Mouse (Mus musculus): ENCODE measurements around the gene Esx1. TPM values are rescaled to one million over a fixed set of nuclear protein-coding genes. Genes with fewer than 3 reads are reported as not detected.
A peak's percentile ranks its signal among the peaks of the same experiment; 100 is the strongest.

The Esx1 gene
- polyA plus RNA-seq, 1 experiment from 2014 or later = not detected

DNA sequence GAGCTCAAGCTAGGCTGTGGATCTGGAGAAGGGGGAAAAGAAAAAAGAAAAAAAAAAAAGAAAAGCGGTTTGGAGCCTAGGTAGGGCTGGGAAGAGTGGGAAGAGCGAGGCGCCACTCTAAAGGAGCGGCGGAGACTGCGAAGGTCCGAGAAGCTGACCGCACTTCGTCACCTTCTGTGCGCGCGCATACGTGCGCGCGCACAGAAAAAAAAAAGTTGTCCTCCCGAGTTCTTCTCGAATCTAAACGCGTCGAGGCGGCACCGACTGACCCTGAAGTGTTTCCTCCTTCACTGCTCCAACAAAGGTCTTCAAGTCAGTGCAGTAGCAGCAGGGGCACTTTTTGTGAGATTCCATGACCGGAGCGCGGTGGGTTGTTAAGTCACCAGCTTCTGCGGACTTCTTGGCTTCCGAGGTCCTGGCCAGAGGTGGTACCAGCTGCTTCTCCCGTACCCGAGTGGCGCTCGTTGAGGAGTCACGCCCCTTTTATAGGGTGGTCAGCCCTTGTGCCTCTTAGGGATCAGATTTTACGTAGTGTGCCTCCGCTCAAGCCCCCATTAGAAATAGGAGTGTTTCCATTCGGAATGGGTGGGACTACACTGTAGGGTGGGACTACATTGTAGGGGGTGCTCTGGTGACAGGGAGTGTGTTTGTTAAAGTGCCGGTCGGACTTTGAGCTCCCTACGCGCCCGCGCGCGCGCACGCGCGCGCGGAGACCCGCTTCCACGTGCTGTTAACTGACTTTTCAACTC, 2.0 kb downstream of the Esx1 start:
- H3K4me2 ChIP-seq (replicated peaks) = peak overlapping the region; percentile 35
- peaks cover 66% of the 10 kb centered on the region for H3K27me3 ChIP-seq
- ATAC-seq (ENCODE audit: insufficient number of reproducible peaks, low FRiP score, low TSS enrichment, low read depth) = no peak
- WGBS = 19% methylated on average over 52 of the region's 52 CpGs
- H3K4me1 ChIP-seq = 0 out of 2 replicates have a peak, but pooled peaks cover 9% of the 10 kb centered on the region
- H3K9ac ChIP-seq = no peak overlapping the region
- peak overlapping the region; percentile 21 for H3K4me3 ChIP-seq (replicated peaks)
- H3K36me3 ChIP-seq = no peaks in the 10 kb centered on the region
- no peaks in the 10 kb centered on the region for H3K9me3 ChIP-seq (replicated peaks)
- no peak overlapping the region for H3K27ac ChIP-seq (replicated peaks)

DNA sequence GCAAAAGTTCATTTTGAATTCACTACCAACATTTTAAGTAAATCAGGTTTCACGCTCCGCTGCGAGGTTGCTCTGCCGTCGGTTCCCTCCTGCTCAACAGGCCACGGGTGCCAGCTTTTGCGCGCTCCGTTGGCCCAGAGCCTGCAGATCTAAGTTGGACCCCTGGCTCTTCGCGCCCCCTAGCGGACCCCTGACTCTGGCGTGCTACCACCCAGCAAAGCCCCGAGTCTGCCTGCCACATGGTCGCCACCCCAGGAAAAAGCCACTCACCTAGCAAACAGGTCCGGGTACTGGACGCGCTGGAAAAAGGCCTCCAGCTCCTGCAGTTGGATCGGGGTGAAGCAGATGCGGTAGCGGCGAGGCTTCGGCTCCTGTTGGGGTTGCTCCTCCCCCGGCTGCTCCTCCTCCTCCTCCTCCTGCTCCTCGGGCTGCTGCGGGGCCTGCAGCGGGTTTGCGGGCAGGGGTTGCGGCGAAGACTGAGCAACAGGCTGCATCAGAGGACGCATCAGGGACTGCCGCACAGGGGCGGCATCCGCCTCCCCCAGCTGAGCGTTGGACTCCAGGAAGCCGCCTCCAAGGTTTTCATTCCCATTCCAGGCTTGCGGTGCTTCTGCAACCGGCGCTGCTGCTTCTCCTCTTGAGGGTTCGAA, 3.7 kb downstream of the Esx1 start:
- WGBS = 15% methylated on average over 40 of the region's 40 CpGs
- H3K4me2 ChIP-seq (replicated peaks) = peak overlapping the region; percentile 35; the same call in 1 of the 2 replicates
- H3K27ac ChIP-seq (replicated peaks) = no peak overlapping the region
- H3K9ac ChIP-seq = no peak overlapping the region
- 0 out of 2 replicates have a peak, but pooled peaks cover 9% of the 10 kb centered on the region for H3K4me1 ChIP-seq
- no peaks in the 10 kb centered on the region for H3K9me3 ChIP-seq (replicated peaks)
- ATAC-seq (ENCODE audit: insufficient number of reproducible peaks, low FRiP score, low TSS enrichment, low read depth) = no peak
- peaks cover 71% of the 10 kb centered on the region for H3K27me3 ChIP-seq
- peak overlapping the region; percentile 22 for H3K4me3 ChIP-seq (replicated peaks)
- no peaks in the 10 kb centered on the region for H3K36me3 ChIP-seq

DNA sequence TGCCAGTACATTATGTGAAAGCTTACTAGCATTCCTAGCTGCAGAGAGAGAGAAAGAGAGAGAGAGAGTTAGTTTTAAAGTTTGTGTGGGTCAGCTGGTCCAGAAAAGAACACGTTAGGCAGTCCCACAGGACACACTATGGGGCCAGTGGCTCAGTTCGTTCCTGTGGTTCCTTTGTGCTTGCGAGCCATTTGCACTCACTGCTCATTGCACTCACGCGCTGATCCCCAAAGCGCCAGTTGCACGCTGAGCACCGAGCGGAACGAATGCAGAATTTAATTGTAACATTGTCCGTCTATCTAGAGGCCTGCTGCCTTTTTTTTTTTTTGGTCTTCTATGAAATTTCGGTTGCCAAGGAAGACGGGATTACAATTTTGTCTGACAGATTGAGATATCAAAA, 15.4 kb downstream of the Esx1 start:
- Histone ChIP-seq H3K27ac (replicated peaks) (no peak overlapping the region), H3K36me3 (no peaks in the 10 kb centered on the region), H3K4me1 (no peaks in the 10 kb centered on the region), H3K4me2 (replicated peaks) (no peak overlapping the region), H3K9me3 (replicated peaks) (no peaks in the 10 kb centered on the region), H3K4me3 (replicated peaks) (no peak overlapping the region), H3K27me3 (peaks cover 48% of the 10 kb centered on the region), H3K9ac (no peak overlapping the region)
- ATAC-seq (ENCODE audit: insufficient number of reproducible peaks, low FRiP score, low TSS enrichment, low read depth) = no peak
- WGBS = 5% methylated on average over 13 of the region's 13 CpGs

DNA sequence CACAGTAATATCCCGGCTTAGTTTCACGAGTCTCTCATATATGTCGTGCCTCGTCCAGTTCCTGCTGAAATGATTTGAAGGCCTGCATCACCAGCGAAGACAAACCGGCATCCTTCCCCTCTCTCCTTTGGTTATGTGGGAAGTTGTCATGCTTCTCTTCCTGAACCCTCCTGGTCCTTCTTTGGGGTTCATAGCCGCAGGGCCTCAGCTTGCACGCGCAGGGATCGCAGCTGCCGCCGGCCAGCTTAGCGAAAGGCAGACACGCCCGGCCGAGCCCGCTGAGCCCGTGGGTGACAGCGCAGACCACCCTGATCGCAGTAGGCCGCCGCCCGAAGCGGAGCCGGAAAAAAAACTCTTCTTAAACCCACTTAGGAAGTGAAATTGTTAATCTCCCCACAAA, 17.4 kb downstream of the Esx1 start:
- Histone ChIP-seq H3K4me2 (replicated peaks) (no peak overlapping the region), H3K36me3 (no peaks in the 10 kb centered on the region), H3K9me3 (replicated peaks) (no peaks in the 10 kb centered on the region), H3K27me3 (peaks cover 54% of the 10 kb centered on the region), H3K4me3 (replicated peaks) (no peak overlapping the region), H3K4me1 (no peaks in the 10 kb centered on the region), H3K9ac (no peak overlapping the region), H3K27ac (replicated peaks) (no peak overlapping the region)
- ATAC-seq (ENCODE audit: insufficient number of reproducible peaks, low FRiP score, low TSS enrichment, low read depth) = no peak
- WGBS = 17% methylated on average over 25 of the region's 25 CpGs

Other genes with a start within 250 kb of the Esx1 start
- gene H2bfm, start 194.8 kb downstream of the Esx1 start, polyA plus RNA-seq (2015; fragmentation: Nextera tagmentation; extraction: Ambion mirVana) = not detected in 2 replicates
- 45.0 and 55.7 TPM in 2 replicates for gene Tmsb15b2, start 146.6 kb downstream of the Esx1 start, polyA plus RNA-seq (2015; fragmentation: Nextera tagmentation; extraction: Ambion mirVana)
- 3.7 and 3.9 TPM in 2 replicates for gene Tmsb15l, start 145.2 kb downstream of the Esx1 start, polyA plus RNA-seq (2015; fragmentation: Nextera tagmentation; extraction: Ambion mirVana)
- 28.7 and 33.6 TPM in 2 replicates for gene Tmsb15b1, start 145.2 kb downstream of the Esx1 start, polyA plus RNA-seq (2015; fragmentation: Nextera tagmentation; extraction: Ambion mirVana)
- 15.0 and 18.9 TPM in 2 replicates for gene Zcchc18, start 128.9 kb downstream of the Esx1 start, polyA plus RNA-seq (2015; fragmentation: Nextera tagmentation; extraction: Ambion mirVana)
- gene Slc25a53, start 83.8 kb downstream of the Esx1 start, polyA plus RNA-seq (2015; fragmentation: Nextera tagmentation; extraction: Ambion mirVana) = 9.4 and 10.1 TPM in 2 replicates
- gene Fam199x, start 72.5 kb downstream of the Esx1 start, polyA plus RNA-seq (2015; fragmentation: Nextera tagmentation; extraction: Ambion mirVana) = 5.6 and 5.7 TPM in 2 replicates